Mouse (Mus musculus) liver, embryonic 14 days (tissue): ENCODE results near the gene Lyg1. TPM values are rescaled to one million over a fixed set of nuclear protein-coding genes. Genes with fewer than 3 reads are reported as not detected.

Source experiments
- polyA plus RNA-seq: library from polyadenylated mRNA; depleted of rRNA; stranded (reverse); fragments of >200 nt; gene quantifications from 2 replicates; pipeline ENCODE4 v1.2.3, GENCODE M21; 2012; rRNA removed

Gene Lyg1
- polyA plus RNA-seq = not detected in 2 replicates

GRCm38 (mm10) chr1:37957659-37958058, at the start of gene Lyg1:
Gene Lyg1 (minus strand): TSS chr1:37957759.

GRCm38 (mm10) chr1:37997867-37998266, 40.3 kb upstream of the Lyg1 start, which contains the start of the genes Txndc9 and Eif5b:
Gene Txndc9 (minus strand): TSS chr1:37997893.
Gene Eif5b (plus strand): TSS chr1:37998010.

GRCm38 (mm10) chr1:37916393-37916792, 41.2 kb downstream of the Lyg1 start, which contains the start of gene Lyg2:
Gene Lyg2 (minus strand): TSS chr1:37916493.

Other genes starting within 250 kb of the Lyg1 start
- 0.06 and 0.08 TPM in 2 replicates for gene 2010300C02Rik, start 237.7 kb downstream of the Lyg1 start, polyA plus RNA-seq
- gene Tsga10, start 91.3 kb downstream of the Lyg1 start, polyA plus RNA-seq = 0.94 and 1.1 TPM in 2 replicates
- gene Lipt1, start 86.0 kb downstream of the Lyg1 start, polyA plus RNA-seq = 2.8 and 3.0 TPM in 2 replicates
- gene Mitd1, start 67.3 kb downstream of the Lyg1 start, polyA plus RNA-seq = 18.0 and 19.2 TPM in 2 replicates
- 87.1 and 90.2 TPM in 2 replicates for gene Mrpl30, start 67.3 kb downstream of the Lyg1 start, polyA plus RNA-seq
- not detected in 2 replicates for gene Lyg2, start 41.3 kb downstream of the Lyg1 start, polyA plus RNA-seq
- gene Txndc9, start 40.1 kb upstream of the Lyg1 start, polyA plus RNA-seq = 24.9 and 25.1 TPM in 2 replicates
- gene Eif5b, start 40.3 kb upstream of the Lyg1 start, polyA plus RNA-seq = 22.1 and 24.0 TPM in 2 replicates
- 13.5 and 16.2 TPM in 2 replicates for gene Rev1, start 172.0 kb upstream of the Lyg1 start, polyA plus RNA-seq